Comparison of ENCODE assay signal across 18 mouse cellular contexts in the genomic region with DNA sequence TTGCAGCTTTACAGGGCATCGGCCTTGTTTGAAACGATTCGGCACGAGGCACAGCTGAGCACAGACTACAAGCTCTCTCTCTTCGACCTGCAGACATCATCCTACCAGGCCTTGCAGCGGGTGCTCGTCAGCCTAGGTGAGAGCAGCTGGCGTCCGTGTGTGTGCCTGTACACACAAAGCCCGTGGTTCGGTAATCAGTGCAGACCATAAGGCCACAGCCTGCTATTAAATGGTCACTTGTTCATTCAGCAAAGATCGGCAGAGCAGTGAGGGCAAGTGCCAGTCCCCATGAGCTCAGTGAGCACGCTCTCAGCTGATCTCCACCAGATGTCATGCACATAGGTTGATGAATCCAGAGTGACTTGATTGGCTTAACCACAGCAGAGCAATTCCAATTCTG.
DNase-seq lines count a peak whose midpoint lies in the region; ATAC-seq and TF ChIP-seq lines count a peak whose summit lies in the region.
"Had no signal": no experiment of that assay in that cellular context is flagged by ENCODE, and none has a peak within 500 bp of the region (broad histone marks: within the 10 kb centered on the region; RNA-seq: fewer than 3 reads in every experiment).

No protein-coding gene starts in this region.

- TF ChIP-seq CTCF in brain, embryonic 14.5 days (IDR thresholded peaks at IDR 0.05; ENCODE audit: borderline replicate concordance, extremely low read depth, insufficient read depth, insufficient read length): no peak

- TF ChIP-seq POLR2A in brain, embryonic 14.5 days (IDR thresholded peaks at IDR 0.05; ENCODE audit: borderline replicate concordance, extremely low read depth, insufficient read depth, insufficient read length, poor library complexity, severe bottlenecking): no peak

- no peak overlapping the region for H3K4me3 ChIP-seq in forebrain, embryonic 11.5 days (ENCODE audit: low read depth, low read length)
- H3K4me3 ChIP-seq in forebrain, embryonic 10.5 days: no peak overlapping the region
- no peak overlapping the region for H3K4me3 ChIP-seq in hindbrain, embryonic 12.5 days
- H3K4me3 ChIP-seq in midbrain, embryonic 13.5 days (replicated peaks): no peak overlapping the region
- H3K4me3 ChIP-seq: gastrocnemius, adult 2 months; heart, embryonic 15.5 days; limb, embryonic 15.5 days had no signal

- peaks cover 15% of the 10 kb centered on the region for H3K4me1 ChIP-seq in forebrain, embryonic 11.5 days (replicated peaks; ENCODE audit: control insufficient read depth, insufficient read depth, low read length)
- peaks cover 83% of the 10 kb centered on the region for H3K4me1 ChIP-seq in forebrain, embryonic 10.5 days
- peaks cover 83% of the 10 kb centered on the region for H3K4me1 ChIP-seq in hindbrain, embryonic 12.5 days
- peaks cover 80% of the 10 kb centered on the region for H3K4me1 ChIP-seq in midbrain, embryonic 13.5 days (replicated peaks)

- no peak overlapping the region for H3K9ac ChIP-seq in forebrain, embryonic 11.5 days (ENCODE audit: low read length)
- H3K9ac ChIP-seq in hindbrain, embryonic 12.5 days: peak overlapping the region; percentile 5; the same call in 1 of the 2 replicates
- 0 out of 2 replicates have a peak overlapping the region, but pooled peaks have one; percentile 41 for H3K9ac ChIP-seq in midbrain, embryonic 13.5 days (replicated peaks)
- H3K9ac ChIP-seq: heart, embryonic 15.5 days; limb, embryonic 15.5 days had no signal

- no peaks in the 10 kb centered on the region for H3K36me3 ChIP-seq in forebrain, embryonic 11.5 days (ENCODE audit: control insufficient read depth, insufficient read depth, low read length)
- H3K36me3 ChIP-seq in forebrain, embryonic 10.5 days (replicated peaks): peaks cover 11% of the 10 kb centered on the region
- H3K36me3 ChIP-seq in hindbrain, embryonic 12.5 days: peaks cover 12% of the 10 kb centered on the region; the same call in 1 of the 2 replicates
- peaks cover 43% of the 10 kb centered on the region for H3K36me3 ChIP-seq in midbrain, embryonic 13.5 days

- 0 out of 2 replicates have a peak, but pooled peaks have one; percentile 24 for ATAC-seq in forebrain, embryonic 11.5 days (replicated peaks; ENCODE audit: low FRiP score)
- ATAC-seq in hindbrain, embryonic 12.5 days (ENCODE audit: low FRiP score): peak; percentile 44; the same call in 1 of the 2 replicates
- ATAC-seq in midbrain, embryonic 13.5 days: peak; percentile 15; the same call in 1 of the 2 replicates

- no peaks in the 10 kb centered on the region for H3K9me3 ChIP-seq in forebrain, embryonic 11.5 days (ENCODE audit: control insufficient read depth, low read length)
- no peaks in the 10 kb centered on the region for H3K9me3 ChIP-seq in forebrain, embryonic 10.5 days
- H3K9me3 ChIP-seq in hindbrain, embryonic 12.5 days (replicated peaks): no peaks in the 10 kb centered on the region
- H3K9me3 ChIP-seq in midbrain, embryonic 13.5 days: no peaks in the 10 kb centered on the region
- H3K9me3 ChIP-seq: heart, embryonic 15.5 days; limb, embryonic 15.5 days had no signal

- DNase-seq in forebrain, embryonic 11.5 days (ENCODE audit: low spot score): no peak
- DNase-seq in forebrain, embryonic 10.5 days (ENCODE audit: extremely low spot score, low spot score): no peak
- DNase-seq in brain, embryonic 14.5 days (ENCODE audit: low read depth): peak; percentile 65
- DNase-seq in layer of hippocampus, adult 9-11 months: no peak
- no peak for DNase-seq in layer of hippocampus, adult 18-20 months (ENCODE audit: low spot score in 2 of 2)
- DNase-seq: adrenal gland, adult 2 months; cerebellum, adult 11 months; gastrocnemius, adult 2 months; heart, adult 11 months; kidney, adult 11 months; kidney, postnatal 14 days; lung, postnatal 14 days; right cerebral cortex, postnatal 4 days; thymus, postnatal 25 days had no signal

- H3K27ac ChIP-seq in forebrain, embryonic 11.5 days (ENCODE audit: low read depth, low read length): peak overlapping the region; percentile 14; the same call in 1 of the 2 replicates
- H3K27ac ChIP-seq in forebrain, embryonic 10.5 days: no peak overlapping the region
- peak overlapping the region; percentile 58 for H3K27ac ChIP-seq in hindbrain, embryonic 12.5 days
- peak overlapping the region; percentile 51 for H3K27ac ChIP-seq in midbrain, embryonic 13.5 days
- H3K27ac ChIP-seq: gastrocnemius, adult 2 months; heart, embryonic 15.5 days; limb, embryonic 15.5 days had no signal

- H3K27me3 ChIP-seq in forebrain, embryonic 11.5 days (ENCODE audit: control insufficient read depth, insufficient read depth, low read length): no peaks in the 10 kb centered on the region
- peaks cover 17% of the 10 kb centered on the region for H3K27me3 ChIP-seq in forebrain, embryonic 10.5 days (ENCODE audit: poor library complexity, severe bottlenecking)
- H3K27me3 ChIP-seq in hindbrain, embryonic 12.5 days: peaks cover 7% of the 10 kb centered on the region; the same call in 1 of the 2 replicates
- 0 out of 2 replicates have a peak, but pooled peaks cover under 1% of the 10 kb centered on the region for H3K27me3 ChIP-seq in midbrain, embryonic 13.5 days
- H3K27me3 ChIP-seq: heart, embryonic 15.5 days; limb, embryonic 15.5 days had no signal

- no peak overlapping the region for H3K4me2 ChIP-seq in forebrain, embryonic 11.5 days (ENCODE audit: low read depth, low read length, severe bottlenecking)
- H3K4me2 ChIP-seq in hindbrain, embryonic 12.5 days (replicated peaks): no peak overlapping the region
- no peak overlapping the region for H3K4me2 ChIP-seq in midbrain, embryonic 13.5 days (replicated peaks)
- H3K4me2 ChIP-seq: heart, embryonic 15.5 days; limb, embryonic 15.5 days had no signal

- WGBS in forebrain, embryonic 11.5 days: 68% methylated on average over 13 of the region's 13 CpGs
- 81% methylated on average over 13 of the region's 13 CpGs for WGBS in forebrain, embryonic 10.5 days
- 46% methylated on average over 13 of the region's 13 CpGs for WGBS in hindbrain, embryonic 12.5 days
- WGBS in midbrain, embryonic 13.5 days: 57% methylated on average over 13 of the region's 13 CpGs
